Mouse (Mus musculus) small intestine, adult 2 months (tissue): ENCODE measurements at regions not wholly inside any gene's neighbourhood (a gene's known extent, or its start where the extent isn't known, plus 50 kb on each side); places are given as distances from the start of the nearest gene placed in this dataset.

ENCODE experiments used
- H3K27ac ChIP-seq: fragments of 200-500 bp; 2 replicates; pipeline ENCODE4 v1.5.1; 2012; ENCODE audit warnings: low read depth, low read length, control low read depth, inconsistent platforms; ENCODE audit not compliant: insufficient read depth
- H3K27me3 ChIP-seq: fragments of 200-500 bp; 2 replicates; pipeline ENCODE4 v1.6.1; 2012; ENCODE audit warnings: mild to moderate bottlenecking, moderate library complexity, low read length, inconsistent platforms; ENCODE audit not compliant: control insufficient read depth, insufficient read depth
- H3K36me3 ChIP-seq: fragments of 200-500 bp; 2 replicates; pipeline ENCODE4 v1.6.1; 2012; ENCODE audit warnings: mild to moderate bottlenecking, low read length, control low read depth, inconsistent platforms; ENCODE audit not compliant: control insufficient read depth, insufficient read depth
- H3K4me1 ChIP-seq: fragments of 200-500 bp; 2 replicates; pipeline ENCODE4 v1.6.1; 2012; ENCODE audit warnings: low read length, inconsistent platforms, mixed read lengths; ENCODE audit not compliant: control insufficient read depth, insufficient read depth, insufficient read length
- H3K4me3 ChIP-seq: fragments of 200-500 bp; 2 replicates; pipeline ENCODE4 v1.5.1; 2012; ENCODE audit warnings: low read depth, mild to moderate bottlenecking, control low read depth, inconsistent platforms, low read length, moderate library complexity
- CTCF ChIP-seq: fragments of 200-500 bp; IDR thresholded peaks from 2 replicates; pipeline ENCODE4 v1.5.1; 2012; ENCODE audit warnings: low read depth, mild to moderate bottlenecking, control low read depth, inconsistent platforms, low read length, moderate library complexity, mixed read lengths; ENCODE audit not compliant: insufficient replicate concordance, insufficient read length; ENCODE audit errors: extremely low read depth
- POLR2A ChIP-seq: fragments of 200-500 bp; IDR thresholded peaks from 2 replicates; pipeline ENCODE4 v1.6.1; 2012; ENCODE audit warnings: low read depth, mild to moderate bottlenecking, control low read depth, inconsistent platforms, low read length, moderate library complexity
- WGBS: fragments of 180-500 bp; shearing (Covaris S2); methylation state at CpG from one replicate; pipeline ENCODE4 v1.1.7; 2018; 5-methylcytosine and 5-hydroxymethylcytosine counted together

GRCm38 (mm10) chr10:37378002-37378702 is 239.4 kb upstream of the Marcks start:
- Histone ChIP-seq H3K4me1 (peaks cover 4% of the 10 kb centered on the region; the same call in 1 of the 2 replicates), H3K36me3 (no peaks in the 10 kb centered on the region), H3K27me3 (no peaks in the 10 kb centered on the region), H3K27ac (no peak overlapping the region), H3K4me3 (no peak overlapping the region)
- WGBS: 23% methylated on average over 4 of the region's 4 CpGs
- TF ChIP-seq CTCF: no peak
- no peak for TF ChIP-seq POLR2A

- Histone ChIP-seq H3K36me3 (no peaks in the 10 kb centered on the region), H3K4me1 (peaks cover 4% of the 10 kb centered on the region; the same call in 1 of the 2 replicates), H3K27ac (no peak overlapping the region), H3K4me3 (no peak overlapping the region), H3K27me3 (no peaks in the 10 kb centered on the region)
- WGBS: 31% methylated on average over 1 of the region's 1 CpGs
- TF ChIP-seq CTCF (no peak), POLR2A (no peak)
These were observed 238.7 kb upstream of the Marcks start for GRCm38 (mm10) chr10:37377258-37378001.

DNA sequence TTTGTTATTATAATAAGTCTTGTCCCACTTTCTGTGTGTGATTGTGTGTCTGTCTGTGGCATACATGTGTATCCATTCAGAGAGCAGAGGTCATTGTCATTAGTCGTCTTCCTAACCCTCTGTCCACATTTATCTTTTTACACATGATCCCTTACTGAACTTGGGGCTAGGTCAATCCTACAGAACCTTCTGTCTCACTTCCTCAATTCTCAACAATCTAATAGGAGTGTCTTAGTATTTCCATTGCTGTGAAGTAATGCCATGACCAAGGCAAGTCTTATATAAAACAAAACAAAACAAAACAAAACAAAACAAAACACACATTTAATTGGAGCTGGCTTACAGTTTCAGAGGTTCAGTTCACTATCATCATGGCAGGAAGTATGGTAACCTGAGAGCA is 237.5 kb upstream of the Marcks start:
- Histone ChIP-seq H3K27me3 (no peaks in the 10 kb centered on the region), H3K4me1 (peaks cover 4% of the 10 kb centered on the region; the same call in 1 of the 2 replicates), H3K4me3 (no peak overlapping the region), H3K27ac (0 out of 2 replicates have a peak overlapping the region, but pooled peaks have one; percentile 12), H3K36me3 (no peaks in the 10 kb centered on the region)
- no peak for TF ChIP-seq CTCF
- no peak for TF ChIP-seq POLR2A
- 59% methylated on average over 1 of the region's 1 CpGs for WGBS

DNA sequence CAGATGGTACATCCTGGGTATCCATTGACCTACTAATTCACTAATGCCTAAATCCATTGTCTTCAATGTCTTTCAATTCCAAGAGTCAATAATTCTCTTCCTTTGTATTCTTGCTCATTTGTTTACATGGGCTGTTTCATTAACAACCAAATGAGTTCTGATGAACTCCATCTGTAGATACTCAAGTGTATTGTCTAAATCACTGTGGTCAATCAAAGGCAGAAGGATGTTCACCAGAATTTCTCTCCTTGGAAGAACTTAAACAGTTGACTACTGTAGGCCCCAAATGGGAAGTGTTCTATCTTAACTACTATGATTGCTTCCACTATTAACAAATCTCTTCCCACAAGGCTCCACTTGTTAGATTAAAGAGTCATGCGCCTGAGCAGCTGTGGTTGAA is 236.9 kb upstream of the Marcks start:
- WGBS: 90% methylated on average over 1 of the region's 1 CpGs
- Histone ChIP-seq H3K27ac (no peak overlapping the region), H3K36me3 (no peaks in the 10 kb centered on the region), H3K4me3 (no peak overlapping the region), H3K4me1 (peaks cover 4% of the 10 kb centered on the region; the same call in 1 of the 2 replicates), H3K27me3 (no peaks in the 10 kb centered on the region)
- TF ChIP-seq POLR2A (no peak), CTCF (no peak)

GRCm38 (mm10) chr10:37368997-37369679 is 230.4 kb upstream of the Marcks start:
- Histone ChIP-seq H3K36me3 (no peaks in the 10 kb centered on the region), H3K4me1 (no peaks in the 10 kb centered on the region)

GRCm38 (mm10) chr10:37367796-37368195 is 229.1 kb upstream of the Marcks start:
- Histone ChIP-seq H3K27ac (no peak overlapping the region), H3K4me3 (no peak overlapping the region), H3K27me3 (no peaks in the 10 kb centered on the region), H3K36me3 (no peaks in the 10 kb centered on the region), H3K4me1 (no peaks in the 10 kb centered on the region)
- TF ChIP-seq CTCF (no peak), POLR2A (no peak)
- 97% methylated on average over 4 of the region's 4 CpGs for WGBS

More at GRCm38 (mm10) chr10:37368997-37369679, 230.4 kb upstream of the Marcks start:
- no peaks in the 10 kb centered on the region for H3K27me3 ChIP-seq
- no peak overlapping the region for H3K4me3 ChIP-seq
- no peak overlapping the region for H3K27ac ChIP-seq
- 92% methylated on average over 5 of the region's 5 CpGs for WGBS
- no peak for TF ChIP-seq CTCF
- no peak for TF ChIP-seq POLR2A

DNA sequence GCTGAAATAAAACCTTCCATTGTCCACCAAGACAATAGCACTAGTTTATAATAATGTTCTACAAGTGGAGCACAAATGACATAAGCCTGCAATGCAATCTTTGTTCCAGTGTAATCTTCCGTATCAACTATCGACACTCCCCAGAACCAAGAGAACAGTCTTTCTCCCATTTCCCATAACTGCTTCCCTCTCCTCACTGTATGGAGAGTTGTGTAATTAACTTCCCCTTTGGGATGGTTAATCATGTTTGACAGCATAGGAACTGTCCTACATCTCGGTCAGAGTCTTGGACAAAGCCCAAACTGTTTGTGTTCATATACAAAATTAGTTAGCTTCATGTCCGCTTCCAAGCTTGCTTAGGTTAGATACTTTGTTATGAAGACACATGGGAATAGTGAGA is 225.8 kb upstream of the Marcks start:
- Histone ChIP-seq H3K27ac (no peak overlapping the region), H3K4me1 (no peaks in the 10 kb centered on the region), H3K27me3 (no peaks in the 10 kb centered on the region), H3K36me3 (no peaks in the 10 kb centered on the region), H3K4me3 (no peak overlapping the region)
- WGBS: 78% methylated on average over 4 of the region's 4 CpGs
- TF ChIP-seq POLR2A (no peak), CTCF (no peak)
